Mouse (Mus musculus) cortical plate, adult 2 months (tissue): Measurements from ENCODE around the gene Git2. TPM values are rescaled to one million over a fixed set of nuclear protein-coding genes. Genes with fewer than 3 reads are reported as not detected.

Experiments
- H3K27ac ChIP-seq: fragments of 200-500 bp; 2 replicates; pipeline ENCODE4 v1.5.1; 2012; ENCODE audit warnings: low read length, control low read depth, inconsistent platforms; ENCODE audit not compliant: insufficient read depth
- H3K4me1 ChIP-seq: fragments of 200-500 bp; 2 replicates; pipeline ENCODE4 v1.6.1; 2011; ENCODE audit warnings: low read length; ENCODE audit not compliant: control insufficient read depth, insufficient read depth
- H3K4me3 ChIP-seq: fragments of 200-500 bp; 2 replicates; pipeline ENCODE4 v1.5.1; 2011; ENCODE audit warnings: mild to moderate bottlenecking, low read length, control low read depth; ENCODE audit not compliant: insufficient read depth
- CTCF ChIP-seq: fragments of 200-500 bp; IDR thresholded peaks from 2 replicates; pipeline ENCODE4 v1.5.1; 2011; ENCODE audit warnings: mild to moderate bottlenecking, control low read depth, low read length; ENCODE audit not compliant: insufficient read depth; ENCODE audit errors: extremely low read depth
- POLR2A ChIP-seq: fragments of 200-500 bp; IDR thresholded peaks from 2 replicates; pipeline ENCODE4 v1.6.1; 2011; ENCODE audit warnings: mild to moderate bottlenecking, low read length, control low read depth; ENCODE audit not compliant: insufficient read depth; ENCODE audit errors: extremely low read depth
- polyA plus RNA-seq: library from polyadenylated mRNA; depleted of rRNA; stranded (reverse); fragments of >200 nt; gene quantifications from 2 replicates; pipeline ENCODE4 v1.2.3, GENCODE M21; 2012

Gene Git2
- polyA plus RNA-seq, 1 experiment = 44.0 TPM

DNA sequence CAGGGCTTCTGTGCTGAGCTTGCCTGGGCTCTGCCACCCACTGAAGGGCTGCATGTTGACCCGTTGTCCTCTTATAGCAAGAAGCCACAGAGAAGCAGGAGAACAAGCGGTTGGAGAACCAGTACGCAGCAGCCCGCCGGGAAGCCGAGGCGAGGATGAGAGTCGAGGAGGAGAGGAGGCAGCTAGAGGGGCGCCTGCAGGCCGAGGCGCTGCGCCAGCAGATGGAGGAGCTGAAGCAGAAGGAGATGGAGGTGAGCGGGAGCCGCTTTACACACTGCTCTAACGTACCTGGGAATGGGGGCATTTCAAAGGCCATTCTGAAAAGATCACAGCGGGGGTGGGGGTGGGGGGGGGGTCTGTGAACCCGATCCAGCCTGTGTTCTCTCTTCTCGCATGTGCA is 60.8 kb downstream of the Git2 start:
- TF ChIP-seq POLR2A = no peak
- Histone ChIP-seq H3K27ac (no peak overlapping the region), H3K4me1 (no peaks in the 10 kb centered on the region), H3K4me3 (no peak overlapping the region)

DNA sequence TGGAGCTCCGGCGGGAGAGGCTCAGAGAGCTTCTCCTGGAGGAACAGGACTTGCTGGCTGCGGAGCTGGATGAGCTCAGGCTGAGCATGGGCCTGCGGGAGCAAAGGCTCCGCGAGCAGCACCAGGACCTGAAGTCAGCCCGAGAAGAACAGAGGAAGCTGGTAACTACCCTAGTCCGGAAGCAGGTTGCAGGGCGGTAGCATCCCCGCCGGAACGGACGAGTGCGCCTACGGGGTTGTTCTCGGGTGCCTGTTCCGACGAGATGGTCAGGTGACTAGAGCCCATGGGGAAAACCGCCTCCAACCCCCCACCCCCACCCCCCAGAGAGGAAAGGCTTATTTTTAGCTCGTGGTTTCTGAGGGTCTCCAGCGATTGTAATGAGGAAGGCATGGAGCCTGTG is 66.0 kb downstream of the Git2 start:
- no peak overlapping the region for H3K4me3 ChIP-seq
- no peaks in the 10 kb centered on the region for H3K4me1 ChIP-seq
- TF ChIP-seq CTCF (no peak), POLR2A (no peak)
- H3K27ac ChIP-seq = no peak overlapping the region

DNA sequence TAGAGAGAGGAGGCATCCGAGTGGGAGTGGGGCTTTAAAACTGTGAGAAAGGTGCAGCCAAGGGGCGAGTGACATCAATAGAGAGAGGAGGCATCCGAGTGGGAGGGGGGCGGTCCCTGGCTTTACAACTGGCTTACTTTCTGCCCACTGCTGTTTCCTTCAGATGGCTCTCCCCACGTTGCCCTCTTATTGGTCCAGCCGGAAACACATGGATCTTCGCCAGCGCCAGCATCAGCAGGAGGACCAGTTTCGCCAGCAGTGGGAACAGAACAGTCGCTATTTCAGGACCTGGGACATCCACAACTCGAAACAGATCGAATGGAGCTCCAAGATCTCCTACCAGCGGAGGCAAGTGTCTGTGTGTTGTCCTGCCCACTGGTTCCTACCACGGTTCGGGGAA is 66.8 kb downstream of the Git2 start:
- Histone ChIP-seq H3K27ac (no peak overlapping the region), H3K4me3 (peak overlapping the region; percentile 99), H3K4me1 (no peaks in the 10 kb centered on the region)
- TF ChIP-seq POLR2A (no peak), CTCF (no peak)

DNA sequence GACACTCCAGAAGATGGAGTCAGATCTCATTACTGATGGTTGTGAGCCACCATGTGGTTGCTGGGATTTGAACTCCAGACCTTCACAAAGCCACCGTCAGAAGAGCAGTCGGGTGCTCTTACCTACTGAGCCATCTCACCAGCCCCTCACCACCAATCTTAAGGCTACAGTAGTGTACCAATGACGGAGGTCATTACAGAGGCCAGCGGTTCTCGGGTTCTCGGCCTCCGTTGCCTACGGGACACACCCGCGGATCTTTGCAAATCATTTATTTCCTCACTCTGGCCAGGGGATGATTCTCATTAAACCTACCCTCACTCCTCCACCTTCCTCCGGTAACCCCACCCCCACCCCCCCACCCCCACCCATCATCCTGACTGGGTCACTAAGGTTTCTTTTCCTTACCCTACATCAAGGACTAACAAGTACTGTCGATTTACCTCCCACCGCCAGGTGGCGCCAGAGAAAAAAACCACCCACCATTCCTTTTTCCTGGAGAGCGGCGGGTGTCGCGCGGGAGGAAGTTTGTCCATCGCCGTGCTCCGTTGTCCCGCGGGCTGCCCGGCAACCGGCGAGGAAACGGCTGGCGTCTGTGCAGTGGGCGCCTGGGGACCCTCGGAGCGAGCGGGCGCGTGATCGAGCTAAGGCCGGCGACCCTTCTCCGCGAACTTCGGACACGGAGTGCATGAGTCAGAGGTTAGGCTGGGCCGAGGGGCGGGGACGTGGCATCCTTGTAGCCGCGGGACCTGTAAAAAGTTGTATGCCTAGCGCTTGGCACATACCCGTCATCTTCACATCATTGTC is 67.8 kb downstream of the Git2 start, which contains the start of gene Tchp:
Gene Tchp (plus strand): TSS at position 496 of the 804 bp plus-strand sequence.
- Histone ChIP-seq H3K27ac (no peak within 1 kb of the TSS), H3K4me3 (peak within 1 kb of the TSS; percentile 99), H3K4me1 (no peaks in the 10 kb centered on the region)
- TF ChIP-seq POLR2A (peak; percentile 23; the same call in 1 of the 2 replicates), CTCF (peak; percentile 73)

DNA sequence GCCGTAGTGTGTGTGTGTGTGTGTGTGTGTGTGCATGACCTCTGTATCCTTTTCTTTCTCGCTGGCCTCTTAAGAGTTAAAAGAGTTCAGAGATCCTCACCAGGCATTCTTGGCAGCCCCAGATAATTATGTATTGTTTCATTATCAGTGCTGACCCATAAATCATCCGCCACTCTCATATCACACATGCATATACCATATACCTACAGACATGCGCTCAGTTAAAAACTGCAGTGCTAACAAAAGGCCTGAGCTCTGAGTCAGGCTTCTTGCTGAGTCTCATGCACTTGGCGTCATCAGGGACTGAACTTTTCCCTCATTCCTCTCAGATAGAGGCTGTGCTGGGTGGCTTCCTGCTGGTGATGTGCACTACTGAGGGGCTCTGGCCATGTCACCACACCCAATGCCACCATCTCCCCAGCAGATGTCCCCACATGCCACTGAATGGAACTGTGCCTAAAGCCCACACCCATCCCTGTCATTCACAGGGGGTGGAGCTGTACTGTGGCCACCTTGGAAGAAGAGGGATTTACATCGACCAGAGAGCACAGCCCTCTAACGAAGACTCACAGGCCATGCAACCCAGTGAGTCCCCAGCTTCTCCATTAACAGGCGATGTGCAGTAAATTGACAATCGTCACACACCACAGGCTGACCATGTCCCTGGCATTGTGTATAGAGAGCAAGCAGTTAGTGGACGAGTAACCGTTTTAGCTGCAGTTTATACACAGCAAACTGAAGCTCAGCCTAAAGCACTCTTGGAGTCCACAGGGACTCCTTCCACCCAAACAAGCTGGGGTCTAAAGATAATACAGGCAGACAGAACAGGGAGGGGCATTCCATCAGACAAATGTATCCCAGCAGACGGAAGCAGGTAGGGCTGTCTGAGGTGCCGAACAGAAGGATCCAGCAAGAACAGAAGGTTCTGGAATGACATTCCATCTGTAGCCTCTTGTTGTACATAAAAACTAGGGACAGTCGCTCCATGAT is 72.6 kb downstream of the Git2 start:
- no peaks in the 10 kb centered on the region for H3K4me1 ChIP-seq
- no peak for TF ChIP-seq POLR2A
- TF ChIP-seq CTCF = peak; percentile 46
- no peak overlapping the region for H3K27ac ChIP-seq
- H3K4me3 ChIP-seq = no peak overlapping the region

DNA sequence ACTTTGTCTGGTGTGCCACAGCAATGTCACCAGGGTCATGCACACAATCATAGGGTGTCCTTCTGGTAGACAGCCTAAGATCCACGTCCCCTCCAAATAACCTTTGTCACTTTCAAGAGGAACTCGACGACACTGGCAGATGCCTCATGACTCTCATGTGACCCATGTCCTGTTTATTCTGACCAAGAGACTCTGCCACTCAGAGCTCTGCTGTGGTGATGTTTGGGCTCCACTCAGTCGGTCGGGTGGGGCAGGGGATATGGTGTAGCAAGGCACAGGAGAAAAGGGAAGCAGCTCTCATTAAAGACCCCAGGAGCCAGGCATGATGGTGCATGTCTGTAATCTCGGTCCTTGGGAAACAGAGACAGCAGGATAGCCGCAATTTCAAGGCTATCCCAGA is 76.3 kb downstream of the Git2 start:
- TF ChIP-seq CTCF = no peak
- Histone ChIP-seq H3K4me3 (no peak overlapping the region), H3K27ac (no peak overlapping the region), H3K4me1 (no peaks in the 10 kb centered on the region)

DNA sequence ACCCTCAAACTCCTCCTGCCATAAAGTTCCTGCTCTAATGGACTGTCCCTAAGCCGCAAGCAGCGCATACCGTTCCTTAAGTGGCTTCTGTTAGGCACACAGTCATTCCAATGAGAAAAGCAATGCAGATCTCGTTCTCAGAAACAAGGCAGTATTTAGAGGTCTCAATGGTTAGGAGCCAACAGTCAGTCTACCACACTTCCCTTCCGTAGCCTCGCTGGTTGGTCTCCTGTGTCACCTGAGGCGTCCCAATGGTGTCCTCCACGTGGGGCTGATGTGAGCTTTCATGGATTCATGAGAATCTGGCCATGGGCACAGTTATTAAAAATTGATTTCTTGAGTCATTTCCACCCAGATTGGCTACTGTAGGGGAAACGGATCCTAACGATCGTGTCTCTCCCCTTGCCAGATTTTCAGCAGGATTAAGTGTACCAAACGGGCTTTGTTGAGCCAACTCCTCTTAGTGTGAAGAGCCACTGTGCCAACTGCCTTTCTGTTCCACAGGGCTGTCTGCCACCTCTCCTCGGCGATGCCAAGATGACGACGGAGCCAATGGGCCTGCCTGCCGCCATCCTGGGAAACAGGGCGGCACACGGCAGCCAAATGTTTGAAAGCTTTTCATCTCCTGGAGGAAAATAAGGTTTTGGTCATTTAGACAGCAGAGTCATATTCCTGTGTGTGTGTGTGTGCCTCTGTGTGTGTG is 77.1 kb downstream of the Git2 start:
- no peak overlapping the region for H3K27ac ChIP-seq
- TF ChIP-seq POLR2A (no peak), CTCF (no peak)
- H3K4me1 ChIP-seq = no peaks in the 10 kb centered on the region
- no peak overlapping the region for H3K4me3 ChIP-seq

DNA sequence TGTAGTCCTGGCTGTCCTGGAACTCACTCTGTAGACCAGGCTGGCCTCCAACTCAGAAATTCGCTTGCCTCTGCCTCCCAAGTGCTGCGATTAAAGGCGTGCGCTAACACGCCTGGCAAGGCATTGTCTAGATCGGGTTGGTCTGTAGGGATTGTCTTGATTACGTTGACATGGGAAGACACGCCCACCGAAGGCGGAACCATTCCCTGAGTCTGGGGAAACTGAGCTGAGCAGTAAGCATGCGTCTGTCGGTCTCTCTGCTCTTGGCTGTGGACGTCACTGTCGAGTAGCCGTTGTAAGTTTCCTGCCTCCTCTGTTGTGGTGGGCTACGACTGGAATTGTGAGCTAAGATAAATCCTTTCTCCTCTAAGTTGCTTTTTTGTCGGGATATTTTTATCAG is 78.4 kb downstream of the Git2 start:
- no peak overlapping the region for H3K27ac ChIP-seq
- TF ChIP-seq CTCF = no peak
- TF ChIP-seq POLR2A = no peak
- H3K4me1 ChIP-seq = no peaks in the 10 kb centered on the region
- no peak overlapping the region for H3K4me3 ChIP-seq

DNA sequence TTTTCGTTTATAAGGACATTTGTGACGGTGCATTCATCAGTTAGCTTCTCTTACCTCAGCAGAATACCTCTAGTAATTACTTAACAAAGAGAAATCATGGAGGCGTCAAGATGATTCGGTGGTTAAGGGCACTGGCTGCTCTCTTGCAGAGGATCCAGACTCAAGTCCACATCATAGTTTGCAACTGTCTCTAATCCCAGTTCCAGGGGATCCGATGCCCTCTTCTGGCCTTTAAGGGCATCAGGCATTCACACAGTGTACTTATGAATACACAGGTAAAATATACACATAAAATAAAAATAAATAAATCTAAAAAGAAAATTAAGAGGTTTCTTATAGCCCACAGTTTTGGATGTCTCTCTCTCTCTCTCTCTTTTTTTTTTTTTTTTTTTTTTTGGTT is 79.5 kb downstream of the Git2 start:
- Histone ChIP-seq H3K27ac (no peak overlapping the region), H3K4me1 (peaks cover 2% of the 10 kb centered on the region; the same call in 1 of the 2 replicates), H3K4me3 (no peak overlapping the region)
- TF ChIP-seq CTCF (no peak), POLR2A (no peak)
